Mouse (Mus musculus) WW6 (cell line): Measurements from ENCODE around the gene Slain1.
"Not testable (repeated sequence)": the region's sequence is repeated elsewhere in the genome, so short reads cannot be mapped to it uniquely, and the experiment has no call there.

ENCODE experiments used
- DNase-seq: peaks from one replicate; pipeline ENCODE4 v3.0.0-alpha.2; 2013; ENCODE audit warnings: low read depth, low spot score

The Slain1 gene

DNA sequence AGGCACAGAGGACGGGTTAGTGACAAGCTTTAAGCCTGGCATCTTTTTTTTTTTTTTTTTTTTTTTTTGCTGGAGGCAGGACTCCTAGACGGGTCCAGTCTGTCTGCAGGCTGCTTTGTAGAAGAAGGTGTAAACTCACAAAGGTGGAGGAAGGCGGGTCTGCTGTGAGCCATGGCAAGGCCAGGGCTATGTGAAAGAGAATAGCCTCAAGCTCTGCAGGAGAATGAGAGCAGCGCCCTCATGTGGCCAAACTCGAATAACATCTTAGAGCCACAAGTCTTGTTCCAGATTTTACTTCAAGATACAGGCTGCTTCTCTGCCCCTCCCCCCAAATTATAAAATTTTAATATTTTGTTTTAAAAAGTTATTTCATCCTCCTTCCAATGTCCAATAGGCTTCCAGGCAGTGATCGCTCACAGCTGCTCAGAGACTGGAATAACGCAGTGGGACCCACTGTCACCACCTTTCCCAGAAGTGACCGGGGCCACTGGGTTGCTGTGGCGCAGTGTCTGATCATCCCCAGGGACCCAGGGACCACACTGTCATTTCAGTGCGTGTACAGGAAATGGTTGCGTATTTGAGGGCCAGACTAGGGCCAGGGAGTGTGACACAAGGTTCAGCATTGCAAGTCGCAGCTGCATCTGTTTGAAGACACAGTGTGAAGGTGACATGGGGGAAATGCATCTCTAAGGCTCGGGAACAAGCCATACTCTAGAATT lies 70.8 kb downstream of the Slain1 start:
- no peak for DNase-seq

DNA sequence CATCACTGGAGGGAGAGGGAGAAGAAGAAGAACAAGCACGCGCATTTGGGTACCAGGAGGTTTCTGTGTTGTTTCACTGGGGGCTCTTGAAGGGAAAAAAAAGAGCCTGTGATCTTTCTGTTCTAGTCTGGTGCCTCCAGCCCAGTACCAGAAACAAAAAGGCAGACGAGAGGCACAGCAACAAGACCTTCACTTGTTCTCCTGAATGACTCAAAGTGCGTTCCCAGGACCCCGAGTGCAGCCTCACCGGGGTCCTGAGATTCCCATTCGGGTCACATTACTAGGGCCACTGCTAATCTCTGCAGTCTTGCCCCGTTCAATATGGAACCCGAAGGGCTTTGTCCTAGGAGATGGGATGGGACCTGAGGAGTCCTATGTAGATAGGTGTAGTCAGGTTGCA lies 73.3 kb downstream of the Slain1 start:
- no peak for DNase-seq

DNA sequence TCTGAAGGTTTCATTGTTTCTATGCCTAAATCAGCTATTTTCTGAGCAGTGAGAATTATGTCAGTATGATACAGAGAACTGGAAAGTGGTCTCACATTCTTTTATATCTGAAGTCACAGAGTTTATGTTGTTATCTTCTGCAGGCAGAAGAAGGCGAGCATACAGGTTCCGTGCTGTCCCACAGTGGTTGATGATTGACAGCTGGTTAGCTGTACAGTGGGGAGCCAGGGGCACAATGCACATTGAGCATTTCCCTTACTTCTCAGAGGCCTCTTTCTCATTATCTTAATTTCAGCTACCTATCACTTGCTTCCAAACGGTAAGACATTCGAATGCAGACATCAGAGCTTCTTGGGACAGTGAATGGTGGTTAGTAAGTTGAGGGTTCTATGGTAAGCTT lies 73.8 kb downstream of the Slain1 start:
- DNase-seq: no peak

DNA sequence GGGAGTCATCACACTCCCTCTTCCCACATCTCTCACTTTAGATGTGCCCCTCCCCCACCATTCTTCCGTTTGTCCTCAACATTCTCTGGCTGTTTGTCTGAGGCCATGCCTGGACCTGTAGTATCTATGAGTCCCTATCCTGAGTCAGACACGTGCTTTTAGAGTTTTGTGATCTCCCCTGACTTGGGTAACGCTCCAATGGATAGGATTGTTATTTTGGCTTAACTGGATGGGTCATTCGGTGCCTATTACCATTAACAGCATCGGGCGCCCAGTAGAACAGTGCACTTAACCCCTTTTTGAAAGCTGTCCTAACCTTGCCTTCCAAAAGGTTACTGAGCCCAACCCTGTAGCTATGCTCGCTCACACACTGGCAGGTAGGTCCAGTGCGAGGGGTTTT lies 78.5 kb downstream of the Slain1 start:
- DNase-seq: no peak

DNA sequence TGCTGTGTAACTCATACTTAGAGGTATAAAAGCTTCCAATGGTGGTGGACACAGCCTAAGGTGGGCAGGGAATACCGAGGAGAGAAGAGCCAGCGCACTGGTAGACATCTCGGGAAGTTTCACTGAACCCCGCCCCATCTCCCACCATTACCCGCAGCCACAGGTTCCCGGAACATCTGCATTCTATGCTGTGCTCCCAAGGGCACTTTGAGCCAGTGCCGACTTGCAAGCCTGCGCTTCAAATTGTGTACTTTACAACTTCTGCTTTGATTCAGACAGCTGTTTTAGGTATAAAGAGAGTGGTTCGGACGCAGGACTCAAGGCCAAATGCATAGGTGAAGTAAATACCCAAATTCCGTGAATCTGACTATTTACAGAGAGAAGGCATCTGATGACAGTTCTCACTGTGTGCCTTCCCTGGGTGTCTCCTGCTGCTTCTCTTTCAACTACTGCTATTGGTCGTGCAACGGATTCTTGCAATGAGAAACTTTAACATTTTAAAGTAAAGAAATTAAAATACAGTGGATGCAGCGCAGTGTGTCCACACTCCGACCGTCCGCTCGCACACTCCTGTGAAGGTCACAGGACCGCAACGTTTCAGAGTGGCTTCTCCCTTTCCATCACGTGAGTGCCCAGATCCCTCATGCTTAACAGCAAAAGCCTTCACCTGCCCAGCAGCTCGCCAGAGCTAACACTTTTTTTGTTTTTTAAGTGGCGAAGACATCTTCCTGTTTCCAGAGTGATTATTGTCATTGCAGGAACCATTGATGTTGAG lies 79.1 kb downstream of the Slain1 start:
- no peak for DNase-seq

DNA sequence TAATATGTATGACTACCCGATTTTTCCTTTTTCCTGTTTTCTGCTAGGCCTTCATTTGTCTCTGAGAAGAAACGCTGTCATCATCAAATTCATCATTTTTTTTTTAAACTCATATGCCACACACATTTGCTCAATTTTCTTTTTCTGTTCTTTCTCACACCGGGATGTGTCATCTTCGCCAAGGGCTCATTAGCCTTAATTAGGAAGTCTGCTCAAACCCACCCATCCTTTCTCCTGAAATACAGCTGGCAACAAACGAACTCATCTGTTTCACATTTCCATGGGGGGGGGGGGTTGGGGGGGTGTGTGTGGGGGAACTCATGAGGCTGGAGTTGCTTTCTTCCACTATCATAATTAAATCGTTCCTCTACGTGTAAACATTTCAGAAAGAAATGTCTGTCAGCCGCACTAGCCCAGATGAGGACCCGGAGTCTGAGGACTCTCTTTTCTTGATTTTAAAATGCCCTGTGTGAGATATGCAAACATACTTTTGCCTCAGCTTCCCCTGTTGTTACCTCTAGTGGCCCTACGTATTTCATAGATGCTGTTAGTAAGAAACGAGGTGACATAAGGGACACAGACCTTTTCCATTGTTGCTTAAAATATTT lies 79.8 kb downstream of the Slain1 start:
- DNase-seq: no peak

DNA sequence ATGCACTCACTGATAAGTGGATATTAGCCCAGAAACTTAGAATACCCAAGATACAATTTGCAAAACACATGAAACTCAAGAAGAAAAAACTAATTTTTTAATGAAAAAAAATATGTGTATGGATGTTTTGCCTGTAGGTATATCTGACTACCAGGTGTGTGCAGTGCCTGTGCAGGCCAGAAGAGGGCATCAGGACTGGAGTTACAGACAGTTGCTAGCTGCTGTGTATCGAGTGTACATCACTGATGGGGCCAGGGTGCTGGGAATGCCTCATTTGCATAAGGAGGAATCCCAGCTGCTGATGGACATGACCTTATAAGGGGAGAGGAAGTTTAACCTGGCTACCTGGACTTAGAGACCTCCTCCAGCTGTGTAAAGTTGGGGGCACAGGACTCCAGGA lies 82.6 kb downstream of the Slain1 start:
- DNase-seq: no peak

DNA sequence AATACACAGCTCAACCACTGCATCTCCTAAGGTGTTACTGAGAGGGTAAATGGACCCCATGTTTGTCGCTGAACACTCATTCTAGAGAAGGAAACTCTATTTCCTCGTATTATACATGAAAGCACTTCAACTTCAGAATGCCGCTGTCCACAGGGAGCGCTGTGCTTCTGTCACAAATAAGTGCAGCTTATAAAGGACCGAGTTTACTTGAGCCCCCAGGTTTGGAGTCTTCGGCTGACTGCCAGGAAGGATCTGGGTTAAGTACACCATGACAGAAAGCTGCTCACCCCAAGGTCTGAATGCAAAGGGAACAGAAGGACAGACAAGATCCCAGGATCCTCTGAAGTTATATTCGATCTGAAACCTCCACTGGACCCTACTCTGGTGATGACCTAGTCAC lies 91.2 kb downstream of the Slain1 start:
- no peak for DNase-seq

DNA sequence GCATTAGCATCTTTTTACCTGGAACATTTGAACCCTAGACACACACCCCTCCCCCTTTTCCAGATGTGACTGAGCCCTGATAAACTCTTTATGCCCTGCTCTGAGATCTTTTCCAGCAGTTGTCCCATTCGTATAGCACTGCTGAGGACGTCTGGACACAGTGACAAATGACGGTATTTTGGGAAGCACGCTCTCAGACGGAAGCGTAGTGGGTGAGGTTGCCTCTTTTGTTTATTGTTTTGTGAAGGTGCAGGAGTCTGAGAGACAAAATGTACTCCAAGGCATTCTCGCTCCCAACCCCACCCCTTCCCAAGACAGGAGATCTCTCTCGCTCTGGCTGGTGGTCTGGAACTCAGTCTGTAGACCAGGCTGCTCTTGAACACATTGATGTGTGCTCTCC lies 92.1 kb downstream of the Slain1 start:
- DNase-seq: no peak

DNA sequence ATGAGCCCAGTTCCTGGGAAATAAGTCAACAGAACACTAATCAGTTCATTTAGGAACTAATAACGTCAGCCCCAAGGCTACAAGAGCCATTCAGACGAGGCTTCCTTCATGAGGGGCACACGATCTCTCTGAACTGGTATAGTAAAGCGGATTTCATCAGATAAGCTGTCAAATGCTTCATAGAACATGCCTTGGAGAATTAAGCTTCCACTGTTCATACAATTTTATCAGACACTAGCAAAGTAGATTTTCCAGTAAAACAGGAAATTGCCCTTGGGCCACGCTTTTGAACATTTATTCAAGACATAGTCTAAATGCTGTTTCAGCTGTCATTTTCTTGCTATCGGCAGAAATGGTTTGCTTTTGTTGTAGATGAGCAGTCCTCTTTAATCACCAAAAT lies 97.3 kb downstream of the Slain1 start:
- no peak for DNase-seq

DNA sequence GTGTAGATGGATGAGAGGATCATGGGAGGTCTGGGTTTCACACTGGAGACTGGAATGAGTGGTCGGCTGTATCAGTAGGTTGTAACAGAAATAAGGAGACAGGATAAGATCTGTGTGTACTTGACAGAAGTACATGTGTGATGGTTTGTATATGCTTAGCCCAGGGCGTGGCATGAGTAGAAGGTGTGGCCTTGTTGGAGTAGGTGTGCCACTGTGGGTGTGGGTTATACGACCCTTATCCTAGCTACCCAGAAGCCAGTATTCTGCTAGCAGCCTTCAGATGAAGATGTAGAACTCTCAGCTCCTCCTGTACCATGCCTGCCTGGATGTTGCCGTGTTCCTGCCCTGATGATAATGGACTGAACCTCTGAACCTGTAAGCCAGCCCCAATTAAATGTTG lies 100.6 kb downstream of the Slain1 start:
- DNase-seq: not testable (repeated sequence)

DNA sequence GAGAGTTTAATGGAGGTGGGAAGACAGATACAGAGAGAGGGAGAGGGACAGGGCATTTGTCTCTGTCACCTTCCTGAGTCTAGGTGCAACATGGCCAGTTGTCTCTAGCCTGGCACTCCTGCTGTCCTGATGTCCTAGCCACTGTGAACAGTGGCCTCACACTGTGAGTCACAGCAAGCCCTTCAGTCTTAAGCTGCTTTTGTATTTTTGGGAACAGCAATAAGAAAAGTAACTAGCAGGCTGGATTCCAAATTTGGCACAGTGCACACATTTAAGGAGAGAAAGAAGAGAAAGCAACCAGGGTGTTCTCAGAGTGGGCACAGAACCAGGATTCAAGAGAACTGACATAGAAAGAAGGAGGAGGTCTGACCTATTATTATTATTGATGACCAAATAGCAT lies 101.4 kb downstream of the Slain1 start:
- no peak for DNase-seq

DNA sequence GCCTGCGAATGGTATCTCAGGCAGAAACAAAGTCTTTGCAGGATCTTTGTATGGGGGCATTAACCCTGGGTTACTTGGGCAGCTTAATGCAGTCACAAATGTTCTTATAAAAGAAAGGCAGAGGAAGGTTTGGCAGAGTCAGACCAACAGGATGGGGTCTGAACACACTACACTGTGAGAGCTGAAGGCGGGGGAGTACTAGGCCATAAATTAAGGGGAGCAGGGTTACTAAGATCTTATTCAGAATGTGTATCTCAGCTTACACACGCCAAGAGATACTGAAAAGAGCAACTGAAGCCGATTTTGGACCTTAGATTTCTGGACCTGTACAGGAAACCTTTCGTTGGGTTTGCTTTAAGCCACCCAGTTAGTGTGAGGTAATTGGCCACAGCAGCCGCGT lies 102.7 kb downstream of the Slain1 start:
- no peak for DNase-seq

DNA sequence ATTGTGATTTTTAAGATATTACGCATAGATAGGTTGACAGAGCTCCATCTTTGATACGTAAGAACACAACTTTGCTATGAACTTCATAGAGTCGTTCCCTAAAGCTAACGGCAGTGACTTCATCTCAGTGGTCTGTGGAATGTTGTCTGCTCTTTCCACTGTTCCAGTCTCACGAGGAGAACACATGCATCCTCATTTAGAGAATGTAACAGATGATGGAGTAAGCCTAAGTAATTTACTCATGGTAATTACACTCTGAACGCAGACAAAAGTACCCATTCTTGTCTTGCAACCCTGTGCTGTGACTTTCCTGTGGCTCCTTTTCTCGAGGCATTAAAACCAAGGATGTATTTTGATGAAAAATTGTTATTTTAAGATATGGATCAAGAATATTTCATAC lies 104.0 kb downstream of the Slain1 start:
- DNase-seq: no peak

DNA sequence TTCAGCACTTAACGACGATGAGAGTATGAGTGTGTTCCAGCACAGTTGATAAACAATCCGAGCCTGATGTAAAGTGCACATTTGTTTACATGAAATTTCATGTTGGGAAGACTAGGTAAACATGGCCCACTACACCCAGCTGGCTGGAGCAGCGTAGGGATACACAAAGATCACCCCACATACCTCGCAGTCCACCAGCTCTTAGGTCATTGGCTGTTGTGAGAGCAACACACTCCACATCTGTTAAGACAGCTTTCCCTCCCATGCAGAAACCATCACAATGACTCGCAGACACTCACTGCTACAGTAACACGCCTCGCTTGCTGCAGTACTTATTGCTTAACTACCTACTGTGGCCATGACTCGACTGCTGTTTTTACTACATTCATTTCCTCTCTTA lies 104.4 kb downstream of the Slain1 start:
- DNase-seq: no peak
